Mouse (Mus musculus) midbrain, embryonic 12.5 days (tissue): ENCODE results near the gene Snx29. TPM values are rescaled to one million over a fixed set of nuclear protein-coding genes. Genes with fewer than 3 reads are reported as not detected.

Experiments used
- ATAC-seq: fragments of 200-750 bp; cut with Nextera tagmentation; 2 replicates; pipeline ENCODE4 v1.8.0; 2017; ENCODE audit warnings: low read depth, moderate TSS enrichment, moderate library complexity; ENCODE audit not compliant: low FRiP score
- H3K27ac ChIP-seq: fragments of 300-500 bp; sonication (generic); replicated peaks from 2 replicates; pipeline ENCODE4 v1.5.1; 2016; ENCODE audit warnings: mild to moderate bottlenecking
- H3K27me3 ChIP-seq: fragments of 300-500 bp; sonication (generic); 2 replicates; pipeline ENCODE4 v1.6.1; 2016; ENCODE audit warnings: mild to moderate bottlenecking
- H3K36me3 ChIP-seq: fragments of 300-500 bp; sonication (generic); 2 replicates; pipeline ENCODE4 v1.6.1; 2016
- H3K4me1 ChIP-seq: fragments of 300-500 bp; sonication (generic); 2 replicates; pipeline ENCODE4 v1.6.1; 2016
- H3K4me2 ChIP-seq: fragments of 300-500 bp; sonication (generic); replicated peaks from 2 replicates; pipeline ENCODE4 v1.6.1; 2016; ENCODE audit warnings: mild to moderate bottlenecking, moderate library complexity
- H3K4me3 ChIP-seq: fragments of 300-500 bp; sonication (generic); 2 replicates; pipeline ENCODE4 v1.5.1; 2016; ENCODE audit warnings: mild to moderate bottlenecking
- H3K9ac ChIP-seq: fragments of 300-500 bp; sonication (generic); replicated peaks from 2 replicates; pipeline ENCODE4 v1.6.1; 2016; ENCODE audit warnings: mild to moderate bottlenecking, moderate library complexity
- H3K9me3 ChIP-seq: fragments of 300-500 bp; sonication (generic); 2 replicates; pipeline ENCODE4 v1.6.1; 2016; ENCODE audit warnings: mild to moderate bottlenecking
- WGBS: fragments of 180-500 bp; shearing (Covaris S2); methylation state at CpG from one replicate; pipeline ENCODE4 v1.1.7; 2016; 5-methylcytosine and 5-hydroxymethylcytosine counted together
- polyA plus RNA-seq: library from polyadenylated mRNA; unstranded; fragments of >200 nt; fragmentation: Nextera tagmentation; extraction: Ambion mirVana; gene quantifications from 2 replicates; pipeline ENCODE4 v1.2.1, GENCODE M21; 2016

The Snx29 gene
- polyA plus RNA-seq, 1 experiment from 2014 or later, result 19.6 TPM

- H3K9me3 ChIP-seq, result no peaks in the 10 kb centered on the region
- no peak overlapping the region for H3K9ac ChIP-seq
- no peak overlapping the region for H3K4me2 ChIP-seq
- peaks cover 16% of the 10 kb centered on the region for H3K4me1 ChIP-seq
- no peak overlapping the region for H3K4me3 ChIP-seq
- no peak for ATAC-seq
- 64% methylated on average over 1 of the region's 1 CpGs for WGBS
- H3K27ac ChIP-seq, result no peak overlapping the region
- no peaks in the 10 kb centered on the region; the same call in 1 of the 2 replicates for H3K36me3 ChIP-seq
- H3K27me3 ChIP-seq, result no peaks in the 10 kb centered on the region
These were observed 44.1 kb downstream of the Snx29 start for GRCm38 (mm10) chr16:11366851-11367250.

- Histone ChIP-seq H3K4me2 (no peak overlapping the region), H3K4me1 (peaks cover 16% of the 10 kb centered on the region), H3K36me3 (no peaks in the 10 kb centered on the region; the same call in 1 of the 2 replicates), H3K9ac (no peak overlapping the region), H3K27ac (no peak overlapping the region), H3K27me3 (no peaks in the 10 kb centered on the region), H3K9me3 (no peaks in the 10 kb centered on the region), H3K4me3 (no peak overlapping the region)
- 83% methylated on average over 3 of the region's 3 CpGs for WGBS
- ATAC-seq, result no peak
These were observed 45.7 kb downstream of the Snx29 start for GRCm38 (mm10) chr16:11368412-11368811.

DNA sequence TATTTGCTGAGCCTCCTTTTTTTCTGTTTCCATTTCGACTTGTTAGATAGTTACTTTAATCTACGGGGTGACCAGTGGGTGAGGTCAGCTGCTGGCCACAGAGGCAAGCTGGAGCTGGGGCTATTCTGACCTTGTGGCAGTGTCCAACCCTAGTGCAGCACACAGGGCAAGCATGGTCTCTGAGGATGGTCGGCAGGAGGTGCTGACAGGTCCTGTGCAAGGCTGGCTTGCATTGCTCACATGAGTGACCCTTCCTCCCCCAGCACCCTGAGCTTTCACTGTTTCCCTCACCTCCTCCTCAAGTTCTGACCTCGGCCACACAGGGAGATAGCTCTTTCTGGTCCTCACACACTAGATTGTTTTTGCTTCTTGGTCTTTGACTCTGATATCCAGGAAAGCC lies 46.5 kb downstream of the Snx29 start:
- Histone ChIP-seq H3K9ac (no peak overlapping the region), H3K4me3 (no peak overlapping the region), H3K27me3 (no peaks in the 10 kb centered on the region), H3K4me2 (no peak overlapping the region), H3K36me3 (no peaks in the 10 kb centered on the region; the same call in 1 of the 2 replicates), H3K27ac (peak overlapping the region; percentile 35), H3K4me1 (peaks cover 16% of the 10 kb centered on the region), H3K9me3 (no peaks in the 10 kb centered on the region)
- peak; percentile 44; the same call in 1 of the 2 replicates for ATAC-seq
- 43% methylated on average over 4 of the region's 4 CpGs for WGBS

DNA sequence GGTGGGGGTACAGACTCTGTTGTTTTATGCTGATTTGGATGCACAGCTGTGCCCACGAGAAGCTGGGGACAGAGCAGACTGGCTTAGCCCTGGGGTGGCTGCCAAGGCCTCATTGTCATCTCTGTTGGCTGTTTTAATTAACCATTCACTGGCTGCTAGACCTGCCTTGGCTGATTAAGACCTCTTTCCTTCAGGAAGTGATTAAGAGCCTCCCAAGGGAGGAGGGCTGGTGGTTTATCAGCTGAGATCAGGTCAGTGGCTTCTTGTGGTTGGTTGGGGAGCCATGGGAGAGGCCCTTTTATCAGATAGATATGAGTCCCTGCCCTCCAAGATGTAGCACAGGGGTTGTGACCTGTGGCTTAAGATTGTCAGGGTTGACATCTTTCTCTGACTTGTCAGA lies 46.9 kb downstream of the Snx29 start:
- Histone ChIP-seq H3K4me3 (no peak overlapping the region), H3K27me3 (no peaks in the 10 kb centered on the region), H3K4me1 (peaks cover 16% of the 10 kb centered on the region), H3K27ac (peak overlapping the region; percentile 35), H3K9ac (no peak overlapping the region), H3K9me3 (no peaks in the 10 kb centered on the region), H3K36me3 (no peaks in the 10 kb centered on the region; the same call in 1 of the 2 replicates), H3K4me2 (no peak overlapping the region)
- peak; percentile 73 for ATAC-seq
- WGBS, result 0% methylated on average over 1 of the region's 1 CpGs

DNA sequence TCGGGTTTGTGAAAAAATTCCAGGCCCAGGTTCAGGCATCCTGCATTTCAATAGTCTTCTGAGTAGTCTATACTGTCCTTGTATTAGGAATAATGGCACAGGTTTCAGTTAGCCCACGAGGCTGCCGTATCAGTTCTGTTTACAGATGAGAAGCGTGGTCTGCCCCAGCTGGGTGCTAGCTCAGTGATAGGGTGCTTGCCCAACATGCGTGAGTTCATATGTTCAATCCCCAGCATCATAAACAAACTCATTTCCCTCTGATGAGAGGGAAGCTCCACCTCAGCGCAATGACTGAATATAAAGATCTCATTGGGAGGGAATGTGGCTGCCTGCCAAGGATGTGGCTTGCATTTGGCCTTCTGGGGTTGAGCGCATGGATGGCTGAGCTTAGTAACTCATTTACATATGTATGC lies 47.4 kb downstream of the Snx29 start:
- H3K27me3 ChIP-seq, result no peaks in the 10 kb centered on the region
- H3K4me3 ChIP-seq, result no peak overlapping the region
- no peaks in the 10 kb centered on the region; the same call in 1 of the 2 replicates for H3K36me3 ChIP-seq
- no peak overlapping the region for H3K9ac ChIP-seq
- 71% methylated on average over 7 of the region's 7 CpGs for WGBS
- peaks cover 16% of the 10 kb centered on the region for H3K4me1 ChIP-seq
- no peaks in the 10 kb centered on the region for H3K9me3 ChIP-seq
- 0 out of 2 replicates have a peak, but pooled peaks have one; percentile 17 for ATAC-seq
- peak overlapping the region; percentile 35; the same call in 1 of the 2 replicates for H3K27ac ChIP-seq
- H3K4me2 ChIP-seq, result no peak overlapping the region

GRCm38 (mm10) chr16:11379264-11379663 lies 56.6 kb downstream of the Snx29 start:
- no peaks in the 10 kb centered on the region for H3K9me3 ChIP-seq
- 0 out of 2 replicates have a peak, but pooled peaks cover 3% of the 10 kb centered on the region for H3K36me3 ChIP-seq
- 80% methylated on average over 3 of the region's 3 CpGs for WGBS
- no peak for ATAC-seq
- no peak overlapping the region for H3K4me3 ChIP-seq
- no peak overlapping the region for H3K27ac ChIP-seq
- H3K4me1 ChIP-seq, result no peaks in the 10 kb centered on the region
- no peaks in the 10 kb centered on the region for H3K27me3 ChIP-seq
- no peak overlapping the region for H3K4me2 ChIP-seq
- H3K9ac ChIP-seq, result no peak overlapping the region

DNA sequence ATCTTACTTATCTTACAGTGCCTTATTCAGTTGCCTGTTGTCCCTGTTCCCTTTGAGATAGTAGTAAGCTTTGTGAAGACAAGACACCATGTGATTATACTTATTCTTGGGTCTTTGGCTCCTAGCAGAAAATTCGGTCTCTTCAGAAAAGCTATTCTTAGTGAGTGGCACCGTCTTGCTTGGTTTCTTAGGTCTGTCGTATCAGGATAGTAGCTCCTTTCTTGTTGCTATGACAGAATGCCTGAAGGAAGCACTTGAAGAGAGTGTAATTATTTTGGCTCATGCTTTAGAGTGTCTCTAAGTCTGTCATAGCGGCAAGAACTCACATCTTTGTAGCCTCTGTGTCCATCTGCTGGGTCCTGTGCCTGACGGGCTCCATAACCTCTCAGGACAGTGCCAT lies 57.3 kb downstream of the Snx29 start:
- no peak for ATAC-seq
- H3K27ac ChIP-seq, result no peak overlapping the region
- no peak overlapping the region for H3K4me2 ChIP-seq
- H3K36me3 ChIP-seq, result 0 out of 2 replicates have a peak, but pooled peaks cover 3% of the 10 kb centered on the region
- H3K4me1 ChIP-seq, result no peaks in the 10 kb centered on the region
- no peaks in the 10 kb centered on the region for H3K9me3 ChIP-seq
- WGBS, result 91% methylated on average over 5 of the region's 5 CpGs
- no peak overlapping the region for H3K9ac ChIP-seq
- H3K4me3 ChIP-seq, result no peak overlapping the region
- H3K27me3 ChIP-seq, result no peaks in the 10 kb centered on the region

DNA sequence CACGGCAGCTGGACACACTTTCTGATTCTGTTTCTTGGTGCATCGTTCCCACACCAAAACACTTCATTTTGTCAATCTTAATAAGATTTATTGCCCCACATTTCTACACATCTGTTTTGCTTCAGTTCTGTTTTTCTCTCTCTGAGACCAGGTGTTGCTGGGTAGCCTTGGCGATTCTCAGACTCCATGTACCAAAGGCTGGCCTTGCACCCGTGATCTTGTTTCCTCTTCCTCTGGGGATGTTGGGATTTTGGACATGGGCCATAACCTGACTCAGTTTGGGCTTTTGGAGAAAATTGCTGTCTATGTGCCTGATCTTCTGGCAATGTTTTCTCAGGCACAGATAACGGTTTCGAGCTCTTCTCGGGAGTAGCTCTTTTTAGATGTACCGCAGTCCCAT lies 58.2 kb downstream of the Snx29 start:
- no peaks in the 10 kb centered on the region for H3K27me3 ChIP-seq
- H3K9me3 ChIP-seq, result no peaks in the 10 kb centered on the region
- H3K4me2 ChIP-seq, result no peak overlapping the region
- no peak overlapping the region for H3K4me3 ChIP-seq
- WGBS, result 90% methylated on average over 8 of the region's 8 CpGs
- no peaks in the 10 kb centered on the region for H3K4me1 ChIP-seq
- H3K9ac ChIP-seq, result no peak overlapping the region
- no peak for ATAC-seq
- H3K27ac ChIP-seq, result no peak overlapping the region
- 0 out of 2 replicates have a peak, but pooled peaks cover 3% of the 10 kb centered on the region for H3K36me3 ChIP-seq

GRCm38 (mm10) chr16:11384361-11384760 lies 61.7 kb downstream of the Snx29 start:
- Histone ChIP-seq H3K27me3 (no peaks in the 10 kb centered on the region), H3K4me3 (no peak overlapping the region), H3K4me2 (no peak overlapping the region), H3K4me1 (no peaks in the 10 kb centered on the region), H3K27ac (no peak overlapping the region), H3K9me3 (no peaks in the 10 kb centered on the region), H3K9ac (no peak overlapping the region), H3K36me3 (no peaks in the 10 kb centered on the region)
- WGBS, result 77% methylated on average over 5 of the region's 5 CpGs
- no peak for ATAC-seq

DNA sequence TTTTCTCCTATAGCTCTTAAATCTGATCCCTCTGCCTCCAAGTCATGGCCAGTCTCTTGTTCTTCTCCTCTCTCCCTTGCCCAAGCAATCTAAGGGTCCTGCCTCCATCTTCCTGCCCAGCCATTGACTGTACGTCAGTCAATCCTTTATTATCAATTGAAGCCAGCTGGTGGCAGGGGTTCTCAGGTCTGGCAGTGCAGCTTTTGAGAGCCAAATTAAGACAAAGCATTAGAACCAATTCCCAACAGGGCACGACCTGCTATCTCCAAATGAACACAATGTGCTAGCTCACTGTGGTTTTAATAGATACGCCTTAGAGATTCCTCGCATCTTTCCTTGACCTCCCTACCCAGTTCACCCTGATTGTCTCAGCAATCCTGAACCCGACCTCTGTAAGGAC lies 62.4 kb downstream of the Snx29 start:
- 72% methylated on average over 5 of the region's 5 CpGs for WGBS
- no peaks in the 10 kb centered on the region for H3K9me3 ChIP-seq

DNA sequence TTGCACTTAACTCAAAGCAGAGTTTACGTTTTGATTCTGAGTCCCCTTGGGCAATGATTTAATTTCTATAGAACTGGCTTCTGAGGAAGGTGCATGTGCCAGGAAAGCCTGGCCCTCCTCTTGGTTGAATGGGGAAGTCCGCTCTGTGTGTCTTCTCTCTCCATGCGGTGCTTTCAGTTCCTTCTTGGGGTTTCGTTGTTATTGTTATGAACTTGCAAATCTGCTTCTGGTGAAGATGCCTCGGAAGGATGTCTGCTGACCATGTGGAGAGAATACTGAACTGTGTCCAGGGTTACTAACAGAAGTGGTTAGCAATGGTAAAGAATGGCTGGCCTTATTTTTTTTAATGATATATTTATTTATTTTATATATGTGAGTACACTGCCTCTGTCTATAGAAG lies 63.1 kb downstream of the Snx29 start:
- Histone ChIP-seq H3K27me3 (no peaks in the 10 kb centered on the region), H3K27ac (no peak overlapping the region), H3K4me2 (no peak overlapping the region), H3K9me3 (no peaks in the 10 kb centered on the region), H3K36me3 (no peaks in the 10 kb centered on the region), H3K4me3 (no peak overlapping the region), H3K9ac (no peak overlapping the region), H3K4me1 (no peaks in the 10 kb centered on the region)
- no peak for ATAC-seq
- 88% methylated on average over 5 of the region's 5 CpGs for WGBS

More for the DNA sequence above, 62.4 kb downstream of the Snx29 start:
- H3K36me3 ChIP-seq, result no peaks in the 10 kb centered on the region
- H3K4me1 ChIP-seq, result no peaks in the 10 kb centered on the region
- no peak overlapping the region for H3K4me2 ChIP-seq
- ATAC-seq, result no peak
- H3K27ac ChIP-seq, result no peak overlapping the region
- no peak overlapping the region for H3K4me3 ChIP-seq
- H3K27me3 ChIP-seq, result no peaks in the 10 kb centered on the region
- H3K9ac ChIP-seq, result no peak overlapping the region

GRCm38 (mm10) chr16:11386221-11386620 lies 63.5 kb downstream of the Snx29 start:
- no peaks in the 10 kb centered on the region for H3K9me3 ChIP-seq
- H3K27ac ChIP-seq, result no peak overlapping the region
- no peak overlapping the region for H3K4me2 ChIP-seq
- no peak for ATAC-seq
- H3K4me1 ChIP-seq, result no peaks in the 10 kb centered on the region
- H3K27me3 ChIP-seq, result no peaks in the 10 kb centered on the region
- no peaks in the 10 kb centered on the region for H3K36me3 ChIP-seq
- H3K4me3 ChIP-seq, result no peak overlapping the region
- H3K9ac ChIP-seq, result no peak overlapping the region

DNA sequence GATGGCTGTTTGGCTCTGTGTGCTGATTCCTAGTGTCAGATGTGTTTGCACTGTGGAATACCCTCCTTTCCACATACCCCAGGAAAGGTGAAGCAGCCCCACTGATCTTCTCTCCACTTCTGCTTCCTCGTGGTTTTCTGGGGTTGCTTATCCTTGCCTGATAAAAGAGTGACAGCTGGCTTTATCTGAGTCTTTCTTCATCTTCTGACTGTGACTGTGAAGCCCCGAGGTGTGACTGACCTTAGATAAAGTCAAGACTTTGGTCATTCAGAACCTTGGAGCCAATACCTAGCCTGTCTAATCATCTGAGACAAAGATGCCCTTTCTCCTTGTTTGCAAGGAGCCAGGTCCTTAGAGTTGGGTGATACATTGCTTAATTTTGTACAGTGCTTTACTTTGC lies 65.4 kb downstream of the Snx29 start:
- no peak overlapping the region for H3K4me3 ChIP-seq
- no peaks in the 10 kb centered on the region for H3K27me3 ChIP-seq
- H3K4me1 ChIP-seq, result no peaks in the 10 kb centered on the region
- H3K9me3 ChIP-seq, result no peaks in the 10 kb centered on the region
- no peak overlapping the region for H3K9ac ChIP-seq
- WGBS, result 57% methylated on average over 2 of the region's 2 CpGs
- no peak for ATAC-seq
- H3K27ac ChIP-seq, result no peak overlapping the region
- H3K36me3 ChIP-seq, result no peaks in the 10 kb centered on the region
- no peak overlapping the region for H3K4me2 ChIP-seq
